Mouse (Mus musculus) hindbrain, embryonic 13.5 days (tissue): ENCODE data around the gene Ccdc92b. TPM values are rescaled to one million over a fixed set of nuclear protein-coding genes. Genes with fewer than 3 reads are reported as not detected.
A peak's percentile ranks its signal among the peaks of the same experiment; 100 is the strongest.
"Not testable (repeated sequence)": the region's sequence is repeated elsewhere in the genome, so short reads cannot be mapped to it uniquely, and the experiment has no call there.

Experiments used
- ATAC-seq: fragments of 200-750 bp; cut with Nextera tagmentation; 2 replicates; pipeline ENCODE4 v1.8.0; 2017; ENCODE audit warnings: moderate TSS enrichment; ENCODE audit not compliant: low FRiP score
- H3K27ac ChIP-seq: fragments of 300-500 bp; sonication (generic); 2 replicates; pipeline ENCODE4 v1.5.1; 2015; ENCODE audit warnings: inconsistent platforms, mild to moderate bottlenecking, moderate library complexity
- H3K27me3 ChIP-seq: fragments of 300-500 bp; sonication (generic); 2 replicates; pipeline ENCODE4 v1.6.1; 2015; ENCODE audit warnings: mild to moderate bottlenecking, inconsistent platforms
- H3K36me3 ChIP-seq: fragments of 300-500 bp; sonication (generic); 2 replicates; pipeline ENCODE4 v1.6.1; 2015; ENCODE audit warnings: mild to moderate bottlenecking, inconsistent platforms
- H3K4me1 ChIP-seq: fragments of 300-500 bp; sonication (generic); replicated peaks from 2 replicates; pipeline ENCODE4 v1.6.1; 2015; ENCODE audit warnings: inconsistent platforms
- H3K4me2 ChIP-seq: fragments of 300-500 bp; sonication (generic); 2 replicates; pipeline ENCODE4 v1.6.1; 2015; ENCODE audit warnings: inconsistent platforms, mild to moderate bottlenecking, moderate library complexity
- H3K4me3 ChIP-seq: fragments of 300-500 bp; sonication (generic); 2 replicates; pipeline ENCODE4 v1.5.1; 2015; ENCODE audit warnings: mild to moderate bottlenecking, inconsistent platforms
- H3K9ac ChIP-seq: fragments of 300-500 bp; sonication (generic); 2 replicates; pipeline ENCODE4 v1.6.1; 2015; ENCODE audit warnings: mild to moderate bottlenecking, inconsistent platforms
- H3K9me3 ChIP-seq: fragments of 300-500 bp; sonication (generic); 2 replicates; pipeline ENCODE4 v1.6.1; 2016; ENCODE audit warnings: inconsistent platforms
- WGBS: fragments of 180-500 bp; shearing (Covaris S2); methylation state at CpG from one replicate; pipeline ENCODE4 v1.1.7; 2015; 5-methylcytosine and 5-hydroxymethylcytosine counted together
- polyA plus RNA-seq: library from polyadenylated mRNA; unstranded; fragments of >200 nt; fragmentation: Nextera tagmentation; extraction: Ambion mirVana; gene quantifications from 2 replicates; pipeline ENCODE4 v1.2.1, GENCODE M21; 2015

The Ccdc92b gene
- polyA plus RNA-seq = 2.0 and 2.1 TPM in 2 replicates

- peak; percentile 91 for ATAC-seq
- Histone ChIP-seq H3K27me3 (peaks cover 58% of the 10 kb centered on the region), H3K36me3 (peaks cover 5% of the 10 kb centered on the region; the same call in 1 of the 2 replicates), H3K4me3 (peak within 1 kb of the TSS; percentile 70), H3K9me3 (no peaks in the 10 kb centered on the region), H3K4me2 (peak within 1 kb of the TSS; percentile 75), H3K27ac (peak within 1 kb of the TSS; percentile 40; the same call in 1 of the 2 replicates), H3K4me1 (peaks cover 15% of the 10 kb centered on the region), H3K9ac (peak within 1 kb of the TSS; percentile 84)
- under 1% methylated on average over 54 of the region's 63 CpGs for WGBS
These were observed at the start of gene Ccdc92b for GRCm38 (mm10) chr11:74619201-74619955. Ccdc92b (plus strand) TSS chr11:74619605.

GRCm38 (mm10) chr11:74569735-74570134 is 49.7 kb upstream of the Ccdc92b start:
- no peaks in the 10 kb centered on the region for H3K4me1 ChIP-seq
- no peak overlapping the region for H3K4me3 ChIP-seq
- no peak overlapping the region for H3K9ac ChIP-seq
- no peak overlapping the region for H3K27ac ChIP-seq
- H3K27me3 ChIP-seq = no peaks in the 10 kb centered on the region
- no peak for ATAC-seq
- no peaks in the 10 kb centered on the region for H3K36me3 ChIP-seq
- H3K4me2 ChIP-seq = no peak overlapping the region
- H3K9me3 ChIP-seq = no peaks in the 10 kb centered on the region
- 72% methylated on average over 6 of the region's 6 CpGs for WGBS

- 74% methylated on average over 6 of the region's 6 CpGs for WGBS
- no peak for ATAC-seq
These were observed 46.8 kb upstream of the Ccdc92b start for GRCm38 (mm10) chr11:74572459-74573061.

GRCm38 (mm10) chr11:74574768-74575434 is 44.5 kb upstream of the Ccdc92b start:
- no peaks in the 10 kb centered on the region for H3K36me3 ChIP-seq
- H3K27ac ChIP-seq = no peak overlapping the region
- H3K27me3 ChIP-seq = no peaks in the 10 kb centered on the region
- no peak overlapping the region for H3K9ac ChIP-seq
- no peak overlapping the region for H3K4me3 ChIP-seq
- H3K4me1 ChIP-seq = no peaks in the 10 kb centered on the region
- 84% methylated on average over 4 of the region's 4 CpGs for WGBS
- ATAC-seq = no peak
- H3K9me3 ChIP-seq = no peaks in the 10 kb centered on the region
- H3K4me2 ChIP-seq = no peak overlapping the region

More at GRCm38 (mm10) chr11:74572459-74573061, 46.8 kb upstream of the Ccdc92b start:
- H3K4me2 ChIP-seq = no peak overlapping the region
- H3K9ac ChIP-seq = no peak overlapping the region
- H3K27me3 ChIP-seq = no peaks in the 10 kb centered on the region
- no peaks in the 10 kb centered on the region for H3K4me1 ChIP-seq
- no peak overlapping the region for H3K4me3 ChIP-seq
- H3K9me3 ChIP-seq = no peaks in the 10 kb centered on the region
- H3K36me3 ChIP-seq = no peaks in the 10 kb centered on the region
- H3K27ac ChIP-seq = no peak overlapping the region

- H3K4me1 ChIP-seq = no peaks in the 10 kb centered on the region
- WGBS = 76% methylated on average over 3 of the region's 3 CpGs
These were observed 43.5 kb upstream of the Ccdc92b start for GRCm38 (mm10) chr11:74575940-74576339.

GRCm38 (mm10) chr11:74577068-74577467 is 42.3 kb upstream of the Ccdc92b start:
- 78% methylated on average over 3 of the region's 3 CpGs for WGBS
- Histone ChIP-seq H3K9me3 (no peaks in the 10 kb centered on the region), H3K9ac (no peak overlapping the region), H3K27ac (no peak overlapping the region), H3K36me3 (no peaks in the 10 kb centered on the region), H3K4me1 (no peaks in the 10 kb centered on the region), H3K4me2 (no peak overlapping the region), H3K4me3 (no peak overlapping the region), H3K27me3 (no peaks in the 10 kb centered on the region)
- ATAC-seq = no peak

More at GRCm38 (mm10) chr11:74575940-74576339, 43.5 kb upstream of the Ccdc92b start:
- H3K27ac ChIP-seq = no peak overlapping the region
- no peak overlapping the region for H3K4me2 ChIP-seq
- no peak overlapping the region for H3K9ac ChIP-seq
- H3K27me3 ChIP-seq = no peaks in the 10 kb centered on the region
- H3K4me3 ChIP-seq = no peak overlapping the region
- 0 out of 2 replicates have a peak, but pooled peaks have one; percentile 37 for ATAC-seq
- H3K9me3 ChIP-seq = no peaks in the 10 kb centered on the region
- H3K36me3 ChIP-seq = no peaks in the 10 kb centered on the region

GRCm38 (mm10) chr11:74581333-74581732 is 38.1 kb upstream of the Ccdc92b start:
- peaks cover 22% of the 10 kb centered on the region for H3K4me1 ChIP-seq
- H3K4me2 ChIP-seq, H3K4me3 ChIP-seq, H3K9me3 ChIP-seq, H3K9ac ChIP-seq, ATAC-seq, H3K36me3 ChIP-seq, H3K27me3 ChIP-seq, H3K27ac ChIP-seq: not testable (repeated sequence)
- 58% methylated on average over 4 of the region's 4 CpGs for WGBS

- ATAC-seq = no peak
These were observed 36.9 kb upstream of the Ccdc92b start for GRCm38 (mm10) chr11:74582464-74582863.

GRCm38 (mm10) chr11:74583824-74584349 is 35.5 kb upstream of the Ccdc92b start:
- ATAC-seq = no peak
- no peak overlapping the region for H3K4me3 ChIP-seq
- H3K4me2 ChIP-seq = no peak overlapping the region
- peaks cover 40% of the 10 kb centered on the region for H3K4me1 ChIP-seq
- no peaks in the 10 kb centered on the region for H3K36me3 ChIP-seq
- no peaks in the 10 kb centered on the region for H3K9me3 ChIP-seq
- peaks cover 18% of the 10 kb centered on the region for H3K27me3 ChIP-seq
- no peak overlapping the region for H3K9ac ChIP-seq
- H3K27ac ChIP-seq = peak overlapping the region; percentile 26; the same call in 1 of the 2 replicates
- 78% methylated on average over 7 of the region's 7 CpGs for WGBS

More at GRCm38 (mm10) chr11:74582464-74582863, 36.9 kb upstream of the Ccdc92b start:
- Histone ChIP-seq H3K4me3 (no peak overlapping the region), H3K36me3 (no peaks in the 10 kb centered on the region), H3K4me1 (peaks cover 25% of the 10 kb centered on the region), H3K4me2 (no peak overlapping the region), H3K9me3 (no peaks in the 10 kb centered on the region), H3K27me3 (peaks cover 4% of the 10 kb centered on the region; the same call in 1 of the 2 replicates), H3K27ac (no peak overlapping the region), H3K9ac (no peak overlapping the region)
- 89% methylated on average over 3 of the region's 3 CpGs for WGBS

GRCm38 (mm10) chr11:74584946-74585723 is 34.3 kb upstream of the Ccdc92b start:
- Histone ChIP-seq H3K9ac (no peak overlapping the region), H3K36me3 (no peaks in the 10 kb centered on the region), H3K9me3 (no peaks in the 10 kb centered on the region), H3K4me3 (no peak overlapping the region), H3K27ac (no peak overlapping the region), H3K4me2 (no peak overlapping the region), H3K27me3 (peaks cover 30% of the 10 kb centered on the region), H3K4me1 (peaks cover 52% of the 10 kb centered on the region)
- ATAC-seq = no peak
- WGBS = 69% methylated on average over 10 of the region's 10 CpGs

GRCm38 (mm10) chr11:74586401-74586800 is 33.0 kb upstream of the Ccdc92b start:
- ATAC-seq = no peak
- WGBS = 60% methylated on average over 5 of the region's 5 CpGs
- Histone ChIP-seq H3K9me3 (no peaks in the 10 kb centered on the region), H3K27me3 (peaks cover 43% of the 10 kb centered on the region), H3K36me3 (no peaks in the 10 kb centered on the region), H3K27ac (no peak overlapping the region), H3K9ac (0 out of 2 replicates have a peak overlapping the region, but pooled peaks have one; percentile 24), H3K4me2 (no peak overlapping the region), H3K4me1 (peaks cover 53% of the 10 kb centered on the region), H3K4me3 (no peak overlapping the region)
